Comparison of ENCODE assay signal across 8 mouse cellular contexts in genomic region chr15:96461541-96462512, GRCm38 (mm10). TPM values are rescaled to one million over a fixed set of nuclear protein-coding genes. Genes with fewer than 3 reads are reported as not detected.
DNase-seq lines count a peak whose midpoint lies in the region; ATAC-seq and TF ChIP-seq lines count a peak whose summit lies in the region.

No protein-coding gene starts in this region.

- H3K4me2 ChIP-seq in embryonic facial prominence, embryonic 15.5 days (replicated peaks): peak overlapping the region; percentile 83
- H3K4me2 ChIP-seq in myocyte (ENCODE audit: low read depth): peak overlapping the region; percentile 96

- TF ChIP-seq POLR2A in kidney, adult 2 months (IDR thresholded peaks at IDR 0.05; ENCODE audit: low read depth, low read length): no peak
- no peak for TF ChIP-seq POLR2A in MEL (IDR thresholded peaks at IDR 0.05; ENCODE audit: control insufficient read depth in 1 of 2, insufficient read depth in 1 of 2, low read depth in 1 of 2, low read length in 2 of 2, poor library complexity in 1 of 2)
- no peak for TF ChIP-seq POLR2A in myocyte (IDR thresholded peaks at IDR 0.05; ENCODE audit: insufficient read length, low read depth)

- H3K4me3 ChIP-seq in kidney, adult 2 months (ENCODE audit: insufficient read depth, low read depth, low read length): peak overlapping the region; percentile 69
- H3K4me3 ChIP-seq in MEL (ENCODE audit: control insufficient read depth in 1 of 2, insufficient read depth in 1 of 2, low read depth in 2 of 2, low read length in 2 of 2) (peak overlapping the region; percentile 74 to 88), myocyte (peak overlapping the region; percentile 61)
- peak overlapping the region; percentile 86 for H3K4me3 ChIP-seq in embryonic facial prominence, embryonic 15.5 days (replicated peaks)

- H3ac ChIP-seq in myocyte (ENCODE audit: control insufficient read depth, insufficient read length): peak overlapping the region; percentile 87

- WGBS in kidney, adult 2 months: 9% methylated on average over 22 of the region's 22 CpGs
- WGBS in embryonic facial prominence, embryonic 15.5 days: 12% methylated on average over 22 of the region's 22 CpGs

- H3K36me3 ChIP-seq in kidney, adult 2 months (ENCODE audit: control insufficient read depth, insufficient read depth, low read length): no peaks in the 10 kb centered on the region
- H3K36me3 ChIP-seq in MEL (ENCODE audit: control insufficient read depth in 1 of 2, insufficient read depth in 2 of 2, low read length in 2 of 2) (peaks cover 3 to 33% of the 10 kb centered on the region in 2 experiments; a peak in 3 of 4 replicates), myocyte (ENCODE audit: control insufficient read depth, insufficient read depth) (no peaks in the 10 kb centered on the region)
- no peaks in the 10 kb centered on the region; the same call in 1 of the 2 replicates for H3K36me3 ChIP-seq in embryonic facial prominence, embryonic 15.5 days

- H3K79me2 ChIP-seq in MEL (ENCODE audit: control insufficient read depth, insufficient read depth, low read length, poor library complexity): peaks cover 41% of the 10 kb centered on the region
- peaks cover 32% of the 10 kb centered on the region for H3K79me2 ChIP-seq in myocyte (ENCODE audit: control insufficient read depth, insufficient read depth)

- H3K4me1 ChIP-seq in kidney, adult 2 months (ENCODE audit: control insufficient read depth, insufficient read depth, low read length): peaks cover 17% of the 10 kb centered on the region
- peaks cover 17 to 25% of the 10 kb centered on the region in 2 experiments for H3K4me1 ChIP-seq in MEL (ENCODE audit: control insufficient read depth in 1 of 2, insufficient read depth in 2 of 2, low read length in 2 of 2)
- peaks cover 16% of the 10 kb centered on the region for H3K4me1 ChIP-seq in embryonic facial prominence, embryonic 15.5 days

- no peaks in the 10 kb centered on the region for H3K27me3 ChIP-seq in kidney, adult 2 months (replicated peaks; ENCODE audit: control insufficient read depth, insufficient read depth, low read length)
- no peaks in the 10 kb centered on the region for H3K27me3 ChIP-seq in MEL (ENCODE audit: control insufficient read depth in 1 of 2, insufficient read depth in 2 of 2, low read length in 2 of 2)
- no peaks in the 10 kb centered on the region for H3K27me3 ChIP-seq in embryonic facial prominence, embryonic 15.5 days
- H3K27me3 ChIP-seq in myocyte (ENCODE audit: control insufficient read depth, insufficient read depth, insufficient read length): no peaks in the 10 kb centered on the region

- peak overlapping the region; percentile 94 for H3K9ac ChIP-seq in MEL (ENCODE audit: control insufficient read depth, low read depth, low read length, poor library complexity, severe bottlenecking)
- peak overlapping the region; percentile 74 for H3K9ac ChIP-seq in embryonic facial prominence, embryonic 15.5 days

- H3K27ac ChIP-seq in kidney, adult 2 months (ENCODE audit: insufficient read depth, low read depth, low read length): peak overlapping the region; percentile 89
- H3K27ac ChIP-seq in MEL (ENCODE audit: control insufficient read depth, low read depth, low read length): peak overlapping the region; percentile 93
- peak overlapping the region; percentile 98 for H3K27ac ChIP-seq in embryonic facial prominence, embryonic 15.5 days (replicated peaks)

- no peak for TF ChIP-seq CTCF in kidney, adult 2 months (conservative IDR thresholded peaks at IDR 0.05; ENCODE audit: insufficient read depth, insufficient read length, low read depth, low read length)
- no peak for TF ChIP-seq CTCF in MEL (IDR thresholded peaks at IDR 0.05 in 2 of 3, conservative IDR thresholded peaks at IDR 0.05 in 1 of 3; ENCODE audit: control insufficient read depth in 1 of 3, insufficient read depth in 1 of 3, low read depth in 2 of 3, low read length in 3 of 3, poor library complexity in 1 of 3, severe bottlenecking in 1 of 3)

- H3K9me3 ChIP-seq in MEL (replicated peaks; ENCODE audit: insufficient read depth, low read length): no peaks in the 10 kb centered on the region
- H3K9me3 ChIP-seq in embryonic facial prominence, embryonic 15.5 days (replicated peaks): no peaks in the 10 kb centered on the region

- TF ChIP-seq RAD21 in MEL (IDR thresholded peaks at IDR 0.05; ENCODE audit: low read depth, low read length): no peak

- DNase-seq in kidney, adult 2 months: peak; percentile 32
- no peak for DNase-seq in kidney, adult 8-10 months
- peak; percentile 81 for DNase-seq in MEL (ENCODE audit: low read depth, low spot score)
- DNase-seq in kidney, postnatal 14 days: peak; percentile 33
- no peak for DNase-seq in natural killer cell, adult 2 months (ENCODE audit: low spot score in 2 of 2)
- no peak for DNase-seq in frontal cortex, adult 2 months (ENCODE audit: extremely low spot score in 1 of 2, low spot score in 1 of 2)

- 0 out of 2 replicates have a peak, but pooled peaks have one; percentile 2 for ATAC-seq in embryonic facial prominence, embryonic 15.5 days (ENCODE audit: insufficient number of reproducible peaks, low FRiP score, low TSS enrichment, low read depth)

- peak; percentile 41 to 43; a peak in 3 of 4 replicates for TF ChIP-seq EP300 in MEL (IDR thresholded peaks at IDR 0.05; ENCODE audit: low read depth in 1 of 2, low read length in 2 of 2)

TF ChIP-seq in MEL, 35 proteins besides CTCF, POLR2A, EP300 and RAD21 (continues in another document):
- no peak; the same call in 1 of the 2 replicates for TF ChIP-seq USF1 (IDR thresholded peaks at IDR 0.05; ENCODE audit: low read depth, low read length)
- no peak for TF ChIP-seq TCF12 (IDR thresholded peaks at IDR 0.05; ENCODE audit: low read depth, low read length)
- no peak for TF ChIP-seq CHD2 (IDR thresholded peaks at IDR 0.05; ENCODE audit: low read length)
- TF ChIP-seq MAX (IDR thresholded peaks at IDR 0.05; ENCODE audit: low read length): no peak; the same call in 1 of the 2 replicates
- no peak; the same call in 1 of the 2 replicates for TF ChIP-seq POLR2AphosphoS2 (IDR thresholded peaks at IDR 0.05; ENCODE audit: low read length)
- TF ChIP-seq TAL1 (IDR thresholded peaks at IDR 0.05; ENCODE audit: low read length): peak; percentile 29
- peak; percentile 88; the same call in 1 of the 2 replicates for TF ChIP-seq ZNF384 (IDR thresholded peaks at IDR 0.05; ENCODE audit: low read depth, low read length)
- TF ChIP-seq USF2 (IDR thresholded peaks at IDR 0.05; ENCODE audit: borderline replicate concordance in 1 of 2, insufficient read depth in 1 of 2, low read depth in 1 of 2, low read length in 2 of 2): no peak
- TF ChIP-seq MAZ (IDR thresholded peaks at IDR 0.05; ENCODE audit: low read depth, low read length): no peak
- no peak for TF ChIP-seq BHLHE40 (IDR thresholded peaks at IDR 0.05; ENCODE audit: borderline replicate concordance, low read depth, low read length)
- 0 out of 2 replicates have a peak, but pooled peaks have one; percentile 20 for TF ChIP-seq KAT2A (conservative IDR thresholded peaks at IDR 0.05; ENCODE audit: low read depth, low read length)
- TF ChIP-seq SIN3A (IDR thresholded peaks at IDR 0.05; ENCODE audit: low read length): peak; percentile 55
- no peak for TF ChIP-seq ZC3H11A (IDR thresholded peaks at IDR 0.05; ENCODE audit: low read depth, low read length)
- peak; percentile 2; the same call in 1 of the 2 replicates for TF ChIP-seq TBP (IDR thresholded peaks at IDR 0.05; ENCODE audit: low read depth, low read length)
- TF ChIP-seq GATA1 (IDR thresholded peaks at IDR 0.05; ENCODE audit: low read depth, low read length): peak; percentile 57; the same call in 1 of the 2 replicates
- 0 out of 2 replicates have a peak, but pooled peaks have one; percentile 16 for TF ChIP-seq ETS1 (IDR thresholded peaks at IDR 0.05; ENCODE audit: low read depth, low read length)

TF ChIP-seq in myocyte, 11 proteins besides CTCF, POLR2A, EP300 and RAD21:
- TF ChIP-seq REST (IDR thresholded peaks at IDR 0.05; ENCODE audit: insufficient read depth, insufficient read length) (no peak), MYOD1 (IDR thresholded peaks at IDR 0.05; ENCODE audit: control insufficient read depth in 1 of 3, insufficient read length in 2 of 3, low read depth in 2 of 3) (peak in 1 of 3 experiments; percentile 19)

RNA-seq across cellular contexts. Expression of gene Scaf11, which starts 1.2 kb away (rescaled TPM):
- polyA plus RNA-seq in kidney, adult 2 months (2012; rRNA removed): 20.5 and 22.0 TPM in 2 replicates
- 137 and 156 TPM in 2 replicates for total RNA-seq in MEL (2012; rRNA removed)
- polyA plus RNA-seq in MEL (2012; ENCODE audit: insufficient read depth in 1 of 2, insufficient read length in 2 of 2, low read depth in 1 of 2, low replicate concordance in 2 of 2, missing spikeins in 1 of 2) (100 to 1,000 TPM; 165 to 242 TPM), myocyte (2012; fragmentation: generic; extraction: Trizol) (21.6 TPM)
- 80.6 and 84.0 TPM in 2 replicates for polyA plus RNA-seq in embryonic facial prominence, embryonic 15.5 days (2015; fragmentation: Nextera tagmentation; extraction: Ambion mirVana)
- polyA plus RNA-seq in frontal cortex, adult 2 months (2012; rRNA removed): 29.8 and 32.2 TPM in 2 replicates

Comparison
In these comparisons a context has a peak if more than half of its experiments do, and no peak if none do; other contexts are left out.
1. DNase-seq: peak in kidney, adult 2 months (single experiment), MEL (single experiment) and kidney, postnatal 14 days (single experiment); none in kidney, adult 8-10 months (0 of 2), natural killer cell, adult 2 months (0 of 2) and frontal cortex, adult 2 months (0 of 2).
2. Peak in every context shown above with its lines, with median percentiles within 50 percentile points of each other: H3K27ac ChIP-seq and H3K4me3 ChIP-seq.